Mouse (Mus musculus): Measurements from ENCODE around the gene Supt5.

Gene Supt5

GRCm38 (mm10) chr7:28375176-28375921, 36.8 kb upstream of the Supt5 start:
- no peak for DNase-seq (ENCODE audit: low read depth, low spot score)

GRCm38 (mm10) chr7:28374647-28375046, 36.1 kb upstream of the Supt5 start:
- DNase-seq (ENCODE audit: low read depth, low spot score), result no peak

GRCm38 (mm10) chr7:28373891-28374495, 35.4 kb upstream of the Supt5 start:
- DNase-seq (ENCODE audit: low read depth, low spot score), result no peak

GRCm38 (mm10) chr7:28373131-28373581, 34.6 kb upstream of the Supt5 start:
- DNase-seq (ENCODE audit: low read depth, low spot score), result peak; percentile 80

GRCm38 (mm10) chr7:28372251-28373108, 33.9 kb upstream of the Supt5 start, which contains the start of gene Plekhg2:
Plekhg2 (minus strand) TSS chr7:28372599.
- DNase-seq (ENCODE audit: low read depth, low spot score), result peak; percentile 91

GRCm38 (mm10) chr7:28371514-28371989, 33.0 kb upstream of the Supt5 start:
- no peak for DNase-seq (ENCODE audit: low read depth, low spot score)

- no peak for DNase-seq (ENCODE audit: low read depth, low spot score)
Measured at GRCm38 (mm10) chr7:28370977-28371513, 32.5 kb upstream of the Supt5 start.

GRCm38 (mm10) chr7:28370051-28370450, 31.5 kb upstream of the Supt5 start:
- DNase-seq (ENCODE audit: low read depth, low spot score), result no peak

- DNase-seq (ENCODE audit: low read depth, low spot score), result no peak
Measured at GRCm38 (mm10) chr7:28368276-28368920, 29.9 kb upstream of the Supt5 start.

- DNase-seq (ENCODE audit: low read depth, low spot score), result no peak
Measured at GRCm38 (mm10) chr7:28367663-28368275, 29.2 kb upstream of the Supt5 start.

- DNase-seq (ENCODE audit: low read depth, low spot score), result no peak
Measured at GRCm38 (mm10) chr7:28362441-28363060, 24.0 kb upstream of the Supt5 start.

GRCm38 (mm10) chr7:28361647-28362341, 23.2 kb upstream of the Supt5 start:
- no peak for DNase-seq (ENCODE audit: low read depth, low spot score)

GRCm38 (mm10) chr7:28360291-28360690, 21.7 kb upstream of the Supt5 start:
- no peak for DNase-seq (ENCODE audit: low read depth, low spot score)

- no peak for DNase-seq (ENCODE audit: low read depth, low spot score)
Measured at GRCm38 (mm10) chr7:28359854-28360253, 21.3 kb upstream of the Supt5 start.

- DNase-seq (ENCODE audit: low read depth, low spot score), result no peak
Measured at GRCm38 (mm10) chr7:28358431-28358830, 19.9 kb upstream of the Supt5 start.

GRCm38 (mm10) chr7:28357984-28358383, 19.4 kb upstream of the Supt5 start:
- no peak for DNase-seq (ENCODE audit: low read depth, low spot score)

GRCm38 (mm10) chr7:28356981-28357380, 18.4 kb upstream of the Supt5 start:
- no peak for DNase-seq (ENCODE audit: low read depth, low spot score)

- DNase-seq (ENCODE audit: low read depth, low spot score), result no peak
Measured at GRCm38 (mm10) chr7:28355221-28355620, 16.7 kb upstream of the Supt5 start.

GRCm38 (mm10) chr7:28354596-28354995, 16.1 kb upstream of the Supt5 start:
- no peak for DNase-seq (ENCODE audit: low read depth, low spot score)

GRCm38 (mm10) chr7:28354113-28354581, 15.6 kb upstream of the Supt5 start:
- no peak for DNase-seq (ENCODE audit: low read depth, low spot score)
